Mouse (Mus musculus): Measurements from ENCODE around the gene Ccdc86. TPM values are rescaled to one million over a fixed set of nuclear protein-coding genes. Genes with fewer than 3 reads are reported as not detected.

Ccdc86 gene
- total RNA-seq (2023): 25.2 TPM

GRCm38 (mm10) chr19:10949112-10949511 is at the start of gene Ccdc86:
Ccdc86 (minus strand) TSS chr19:10949266.

GRCm38 (mm10) chr19:10993150-10993549 is 44.1 kb upstream of the Ccdc86 start, which contains the start of gene Ms4a15:
Ms4a15 (minus strand) TSS chr19:10993250.

GRCm38 (mm10) chr19:10974238-10974865 is 25.3 kb upstream of the Ccdc86 start, which contains the start of gene Ms4a10:
Ms4a10 (minus strand) TSS chr19:10974670.

GRCm38 (mm10) chr19:10937110-10937563 is 11.9 kb downstream of the Ccdc86 start, which contains the start of gene Ptgdr2:
Ptgdr2 (plus strand) TSS chr19:10937160.

GRCm38 (mm10) chr19:10920532-10920931 is 28.5 kb downstream of the Ccdc86 start, which contains the start of gene Zp1:
Zp1 (minus strand) TSS chr19:10920632.

GRCm38 (mm10) chr19:10895016-10895528 is 54.0 kb downstream of the Ccdc86 start, which contains the start of gene Prpf19:
Prpf19 (plus strand) TSS chr19:10895231.

Other genes starting within 250 kb of the Ccdc86 start
- gene Cd5, start 210.3 kb downstream of the Ccdc86 start, total RNA-seq (2023): 341 TPM
- gene Cd6, start 119.2 kb downstream of the Ccdc86 start, total RNA-seq (2023): 291 TPM
- gene Slc15a3, start 109.5 kb downstream of the Ccdc86 start, total RNA-seq (2023): 2.1 TPM
- gene Tmem132a, start 79.3 kb downstream of the Ccdc86 start, total RNA-seq (2023): 0.44 TPM
- 27.3 TPM for gene Tmem109, start 67.3 kb downstream of the Ccdc86 start, total RNA-seq (2023)
- 109 TPM for gene Prpf19, start 54.0 kb downstream of the Ccdc86 start, total RNA-seq (2023)
- gene Zp1, start 28.6 kb downstream of the Ccdc86 start, total RNA-seq (2023): not detected
- gene Ptgdr2, start 12.1 kb downstream of the Ccdc86 start, total RNA-seq (2023): not detected
- not detected for gene Ms4a10, start 25.4 kb upstream of the Ccdc86 start, total RNA-seq (2023)
- not detected for gene Ms4a15, start 44.0 kb upstream of the Ccdc86 start, total RNA-seq (2023)
- not detected for gene Ms4a18, start 68.8 kb upstream of the Ccdc86 start, total RNA-seq (2023)
- gene Ms4a8a, start 131.8 kb upstream of the Ccdc86 start, total RNA-seq (2023): 1.5 TPM
- not detected for gene 1700017D01Rik, start 181.6 kb upstream of the Ccdc86 start, total RNA-seq (2023)
- gene 1700025F22Rik, start 216.1 kb upstream of the Ccdc86 start, total RNA-seq (2023): not detected
- not detected for gene Ms4a13, start 247.5 kb upstream of the Ccdc86 start, total RNA-seq (2023)

Measured in CD4-positive naive resting alpha-beta T cell, adult 57 days (primary cell).